Mouse (Mus musculus) megakaryocyte, embryonic 14.5 days (primary cell): Measurements from ENCODE around the gene Nrg3. TPM values are rescaled to one million over a fixed set of nuclear protein-coding genes. Genes with fewer than 3 reads are reported as not detected.

Source experiments
- H3K27me3 ChIP-seq: replicated peaks from 2 replicates; pipeline ENCODE3; 2012; ENCODE audit warnings: inconsistent platforms
- H3K36me3 ChIP-seq: replicated peaks from 2 replicates; pipeline ENCODE3; 2012; ENCODE audit warnings: low read length, inconsistent platforms, mixed read lengths
- H3K4me1 ChIP-seq: 2 replicates; pipeline ENCODE4 v1.6.1; 2012; ENCODE audit warnings: inconsistent platforms
- H3K4me3 ChIP-seq: replicated peaks from 2 replicates; pipeline ENCODE3; 2012; ENCODE audit warnings: moderate library complexity, mild to moderate bottlenecking, inconsistent platforms
- H3K9me3 ChIP-seq: 2 replicates; pipeline ENCODE4 v1.6.1; 2012; ENCODE audit warnings: inconsistent platforms
- FLI1 ChIP-seq: IDR thresholded peaks from 2 replicates; pipeline ENCODE4 v1.6.1; 2012; ENCODE audit warnings: low read length, inconsistent platforms, mixed read lengths
- GATA1 ChIP-seq: IDR thresholded peaks from 3 replicates; pipeline ENCODE4 v1.6.1; 2012; ENCODE audit warnings: mixed read lengths, low read length, inconsistent platforms, borderline replicate concordance
- polyA plus RNA-seq: library from polyadenylated mRNA; stranded (reverse); fragments of >175 nt; gene quantifications from 2 replicates; pipeline ENCODE4 v1.2.3, GENCODE M21; 2012; ENCODE audit warnings: low replicate concordance; ENCODE audit not compliant: insufficient read depth

Gene Nrg3
- polyA plus RNA-seq, 1 experiment: not detected

DNA sequence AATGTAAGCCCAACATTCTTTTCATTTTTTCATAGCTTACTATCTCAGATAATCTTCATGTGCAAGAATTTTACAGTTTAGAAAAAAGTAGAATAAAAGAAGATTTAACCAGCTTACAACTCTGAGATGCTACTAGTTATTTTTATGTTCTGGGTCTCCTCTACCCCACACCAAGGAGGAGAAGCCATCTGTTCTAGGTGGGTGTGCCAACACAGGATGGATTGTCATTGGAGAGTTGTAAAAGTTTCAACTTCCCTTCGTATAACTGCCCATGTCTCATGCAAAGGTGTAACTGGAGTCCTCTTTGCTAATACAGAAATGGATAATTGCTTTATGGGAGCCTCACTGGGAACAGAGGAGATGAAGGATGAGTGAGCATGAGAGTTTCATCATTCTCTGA lies 393.4 kb downstream of the Nrg3 start:
- H3K4me1 ChIP-seq: no peaks in the 10 kb centered on the region
- H3K9me3 ChIP-seq: no peaks in the 10 kb centered on the region
- no peaks in the 10 kb centered on the region for H3K36me3 ChIP-seq
- no peaks in the 10 kb centered on the region for H3K27me3 ChIP-seq
- no peak overlapping the region for H3K4me3 ChIP-seq
- TF ChIP-seq GATA1 (no peak), FLI1 (no peak)

DNA sequence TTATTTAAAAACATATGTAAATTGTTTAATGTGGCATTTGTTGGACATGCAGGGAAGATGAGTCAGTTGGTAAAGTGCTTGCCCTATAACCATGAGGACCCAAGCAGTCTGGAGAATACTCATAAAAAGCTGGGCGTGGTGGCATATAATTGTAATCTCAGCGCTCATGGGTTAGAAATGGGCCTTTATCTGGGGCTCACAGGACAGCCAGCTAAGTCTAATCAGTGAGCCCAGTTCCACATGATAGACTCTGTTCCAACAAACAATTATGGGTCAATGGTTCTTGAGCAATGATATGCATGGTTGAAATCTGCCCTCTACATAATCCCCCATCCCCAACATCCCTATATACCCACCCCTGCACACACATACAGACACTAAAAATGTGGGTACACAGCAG lies 421.3 kb downstream of the Nrg3 start:
- H3K27me3 ChIP-seq: no peaks in the 10 kb centered on the region
- no peak overlapping the region for H3K4me3 ChIP-seq
- H3K9me3 ChIP-seq: no peaks in the 10 kb centered on the region
- no peaks in the 10 kb centered on the region for H3K4me1 ChIP-seq
- H3K36me3 ChIP-seq: no peaks in the 10 kb centered on the region
- TF ChIP-seq FLI1 (no peak), GATA1 (no peak)

DNA sequence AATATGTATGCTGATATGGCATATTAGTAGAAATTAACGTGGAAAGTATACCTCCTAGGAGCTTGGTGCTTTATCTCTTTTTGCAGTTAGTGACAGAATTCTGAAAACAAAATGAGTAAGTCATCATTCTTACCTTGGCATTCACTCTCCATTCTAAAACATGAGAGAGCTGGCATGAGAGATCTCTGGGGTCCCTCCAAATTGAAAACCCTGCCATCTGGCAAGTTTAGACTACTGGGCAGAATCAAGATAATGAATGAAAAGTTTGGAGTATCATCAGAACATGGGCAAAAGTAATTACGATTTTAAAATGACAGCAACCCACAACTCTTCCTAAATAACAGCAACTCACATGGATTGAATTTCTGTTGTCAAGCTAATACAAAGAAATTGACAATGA lies 423.9 kb downstream of the Nrg3 start:
- no peaks in the 10 kb centered on the region for H3K36me3 ChIP-seq
- no peak overlapping the region for H3K4me3 ChIP-seq
- no peaks in the 10 kb centered on the region for H3K27me3 ChIP-seq
- H3K4me1 ChIP-seq: no peaks in the 10 kb centered on the region
- TF ChIP-seq GATA1 (no peak), FLI1 (no peak)
- no peaks in the 10 kb centered on the region for H3K9me3 ChIP-seq

DNA sequence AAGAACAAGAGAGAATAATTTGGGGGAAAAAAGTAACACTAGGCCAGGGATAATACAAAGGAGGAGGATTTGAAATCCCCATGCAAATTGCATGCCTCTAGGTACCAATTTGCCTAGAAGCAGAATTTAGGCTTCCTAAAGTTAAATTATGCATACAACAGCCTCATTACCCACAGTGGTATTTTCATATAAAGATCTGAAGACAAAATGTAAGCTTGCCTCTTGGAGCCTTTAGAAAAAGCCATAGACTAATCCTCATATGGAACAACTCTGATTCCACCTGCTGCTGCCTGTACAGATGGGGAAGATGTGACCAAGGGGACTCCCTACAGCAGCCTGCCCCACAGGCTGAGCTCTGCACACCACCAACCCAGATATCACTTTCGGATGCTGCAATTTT lies 428.6 kb downstream of the Nrg3 start:
- no peaks in the 10 kb centered on the region for H3K27me3 ChIP-seq
- no peak overlapping the region for H3K4me3 ChIP-seq
- no peaks in the 10 kb centered on the region for H3K9me3 ChIP-seq
- no peak for TF ChIP-seq GATA1
- TF ChIP-seq FLI1: no peak
- H3K4me1 ChIP-seq: no peaks in the 10 kb centered on the region
- no peaks in the 10 kb centered on the region for H3K36me3 ChIP-seq

DNA sequence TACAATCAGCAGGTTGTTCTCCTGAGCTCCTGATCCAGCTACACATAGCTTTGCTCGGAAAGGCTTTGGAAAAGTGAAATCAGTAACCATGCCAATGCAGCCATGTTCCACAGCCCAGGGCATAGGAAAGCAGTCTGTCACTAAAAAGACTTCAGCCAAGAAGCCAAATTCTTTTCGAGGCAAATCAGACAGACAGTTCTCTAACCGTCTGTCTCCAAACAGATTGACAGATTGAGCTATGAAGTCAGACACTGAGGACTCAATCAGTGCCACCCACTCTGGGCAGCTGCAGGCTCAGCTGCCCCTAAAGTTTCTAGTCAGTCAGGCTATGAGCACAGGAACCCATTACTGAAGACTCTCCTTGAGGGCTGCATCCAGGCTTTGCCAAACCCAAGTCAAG lies 429.1 kb downstream of the Nrg3 start:
- H3K9me3 ChIP-seq: no peaks in the 10 kb centered on the region
- no peaks in the 10 kb centered on the region for H3K27me3 ChIP-seq
- H3K4me1 ChIP-seq: no peaks in the 10 kb centered on the region
- H3K36me3 ChIP-seq: no peaks in the 10 kb centered on the region
- TF ChIP-seq FLI1: no peak
- no peak for TF ChIP-seq GATA1
- H3K4me3 ChIP-seq: no peak overlapping the region

DNA sequence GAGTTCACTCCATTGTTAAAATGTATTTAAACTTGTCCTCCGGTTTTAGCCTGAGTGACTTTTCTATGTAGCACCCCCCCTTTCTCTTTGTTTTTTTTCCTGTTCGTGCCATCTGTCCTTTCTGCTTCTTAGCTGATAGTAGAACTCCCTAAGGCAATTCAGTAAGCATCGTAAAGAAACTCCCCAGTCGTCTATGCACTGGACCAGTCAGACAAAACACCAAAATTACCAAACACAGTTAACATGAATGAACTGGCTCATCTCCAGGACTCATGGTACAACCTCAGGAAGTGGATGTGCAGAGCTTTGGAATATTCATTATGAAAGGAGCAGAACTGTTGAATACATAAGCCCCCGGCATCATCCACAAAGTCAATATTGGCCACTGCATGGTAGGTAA lies 429.5 kb downstream of the Nrg3 start:
- no peaks in the 10 kb centered on the region for H3K4me1 ChIP-seq
- H3K36me3 ChIP-seq: no peaks in the 10 kb centered on the region
- H3K4me3 ChIP-seq: no peak overlapping the region
- H3K27me3 ChIP-seq: no peaks in the 10 kb centered on the region
- H3K9me3 ChIP-seq: no peaks in the 10 kb centered on the region
- TF ChIP-seq GATA1 (no peak), FLI1 (no peak)

DNA sequence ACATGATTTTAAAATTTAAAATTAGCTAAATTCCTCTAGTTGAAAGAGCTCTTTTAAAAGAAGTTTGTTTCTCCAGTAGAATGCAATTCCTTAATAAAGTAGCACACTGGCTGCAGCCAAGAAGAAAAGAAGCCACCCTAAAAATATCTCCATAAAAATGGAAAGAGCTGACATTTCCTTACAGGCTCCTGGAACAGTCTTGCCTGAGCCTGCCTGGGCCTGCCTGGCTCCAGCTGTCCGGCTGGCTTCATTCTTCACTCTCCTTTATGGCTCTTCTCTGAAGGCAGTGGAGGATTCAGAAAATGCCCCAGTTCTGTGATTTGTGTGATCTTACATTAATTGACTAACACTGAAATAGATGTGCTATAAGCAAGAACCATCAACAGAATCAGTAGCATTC lies 433.8 kb downstream of the Nrg3 start:
- Histone ChIP-seq H3K9me3 (no peaks in the 10 kb centered on the region), H3K4me3 (no peak overlapping the region), H3K27me3 (no peaks in the 10 kb centered on the region), H3K36me3 (no peaks in the 10 kb centered on the region), H3K4me1 (no peaks in the 10 kb centered on the region)
- TF ChIP-seq GATA1 (no peak), FLI1 (no peak)

DNA sequence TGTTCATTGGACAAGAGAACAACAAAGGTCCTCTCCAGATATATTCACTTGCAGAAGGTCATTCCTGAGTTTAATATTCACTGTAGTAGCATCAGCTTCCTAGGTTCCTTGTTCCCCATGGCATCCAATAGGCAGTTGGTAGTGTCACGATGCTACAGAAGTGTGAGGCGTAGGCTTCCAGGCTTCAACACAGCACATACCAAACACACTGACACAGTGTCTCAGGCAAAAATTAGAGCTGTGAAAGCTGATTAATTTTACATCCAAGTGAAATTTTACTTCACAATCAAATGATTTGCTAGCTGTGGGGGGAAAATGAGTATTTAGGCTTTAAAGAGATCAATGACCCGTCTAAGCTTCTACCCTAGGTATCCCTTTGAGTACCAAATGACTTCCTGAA lies 438.4 kb downstream of the Nrg3 start:
- Histone ChIP-seq H3K4me1 (no peaks in the 10 kb centered on the region), H3K36me3 (no peaks in the 10 kb centered on the region), H3K4me3 (no peak overlapping the region), H3K27me3 (no peaks in the 10 kb centered on the region), H3K9me3 (no peaks in the 10 kb centered on the region)
- TF ChIP-seq GATA1 (no peak), FLI1 (no peak)

DNA sequence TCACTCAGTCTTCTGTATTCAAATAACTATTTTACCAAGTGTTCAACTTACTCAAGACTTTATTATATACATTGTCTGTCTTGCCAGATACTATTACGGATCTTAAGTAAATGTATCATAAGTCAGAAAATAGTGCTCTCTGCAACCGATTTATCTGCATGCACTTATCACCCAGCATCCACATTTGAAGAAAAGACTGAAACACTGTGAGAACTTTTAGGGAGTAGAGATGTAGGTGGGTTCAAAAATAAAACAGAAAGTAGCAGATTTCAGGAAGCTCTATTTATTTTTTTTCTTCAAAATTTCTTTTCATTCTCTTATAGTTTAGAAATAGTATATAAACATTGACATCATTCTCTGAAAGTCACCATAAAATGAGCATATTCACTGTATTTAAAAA lies 449.8 kb downstream of the Nrg3 start:
- Histone ChIP-seq H3K36me3 (no peaks in the 10 kb centered on the region), H3K4me1 (no peaks in the 10 kb centered on the region), H3K9me3 (no peaks in the 10 kb centered on the region), H3K4me3 (no peak overlapping the region), H3K27me3 (no peaks in the 10 kb centered on the region)
- no peak for TF ChIP-seq GATA1
- no peak for TF ChIP-seq FLI1

DNA sequence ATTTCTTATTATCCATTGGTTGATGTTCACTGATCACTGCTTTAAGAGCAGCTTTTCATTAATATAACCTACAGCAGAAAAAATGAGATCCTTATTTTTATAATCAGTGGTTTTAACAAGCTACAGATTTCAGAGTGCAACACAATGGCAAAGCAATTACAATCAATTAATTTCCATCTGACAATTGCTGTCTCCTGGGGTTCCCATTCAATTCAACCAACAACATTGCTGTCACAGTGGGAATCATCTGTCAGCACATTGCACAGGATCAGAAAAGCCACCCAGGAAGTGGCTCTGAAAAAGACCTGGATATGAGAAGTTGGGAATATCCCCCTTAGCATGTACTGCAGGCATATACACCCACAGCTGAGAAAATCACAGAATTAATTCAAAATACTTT lies 458.8 kb downstream of the Nrg3 start:
- no peaks in the 10 kb centered on the region for H3K4me1 ChIP-seq
- no peaks in the 10 kb centered on the region for H3K9me3 ChIP-seq
- H3K27me3 ChIP-seq: no peaks in the 10 kb centered on the region
- TF ChIP-seq GATA1 (no peak), FLI1 (no peak)
- H3K36me3 ChIP-seq: no peaks in the 10 kb centered on the region
- H3K4me3 ChIP-seq: no peak overlapping the region

DNA sequence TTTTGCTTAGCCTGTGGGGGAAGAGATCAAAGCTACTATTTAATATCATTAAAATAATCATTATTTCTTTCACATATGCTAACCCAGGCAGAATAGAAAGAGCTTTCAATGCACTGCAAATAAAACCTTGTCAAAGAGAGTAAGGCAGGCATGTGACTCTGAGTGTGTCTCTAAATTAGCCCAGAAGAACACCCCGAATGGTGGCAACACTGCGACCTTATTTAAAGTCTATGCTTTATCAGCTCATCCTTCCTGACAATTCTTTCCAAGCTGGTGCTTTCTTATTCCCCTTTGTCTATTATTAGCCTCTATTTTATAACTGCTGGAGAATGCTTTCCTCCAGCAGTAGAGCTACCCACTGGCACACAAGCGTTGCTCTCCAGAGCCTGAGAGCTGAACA lies 475.0 kb downstream of the Nrg3 start:
- Histone ChIP-seq H3K27me3 (no peaks in the 10 kb centered on the region), H3K9me3 (no peaks in the 10 kb centered on the region), H3K4me3 (no peak overlapping the region), H3K36me3 (no peaks in the 10 kb centered on the region), H3K4me1 (no peaks in the 10 kb centered on the region)
- TF ChIP-seq FLI1: no peak
- no peak for TF ChIP-seq GATA1

DNA sequence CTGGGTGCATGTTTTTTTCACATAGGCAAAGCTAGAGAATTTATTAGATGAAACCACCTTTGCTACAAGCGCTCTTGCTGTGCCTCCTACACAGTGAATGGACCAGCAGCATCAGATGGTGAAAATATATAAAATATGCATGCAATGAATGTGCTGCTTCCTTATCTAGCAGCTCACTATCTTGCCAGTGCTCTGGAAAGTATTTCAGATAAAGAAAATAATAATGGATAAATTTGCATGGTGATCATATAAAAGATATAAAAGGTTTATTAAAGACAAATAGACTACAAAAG lies 480.4 kb downstream of the Nrg3 start:
- H3K9me3 ChIP-seq: no peaks in the 10 kb centered on the region
- H3K27me3 ChIP-seq: no peaks in the 10 kb centered on the region
- no peak for TF ChIP-seq GATA1
- TF ChIP-seq FLI1: no peak
- H3K4me3 ChIP-seq: no peak overlapping the region
- no peaks in the 10 kb centered on the region for H3K36me3 ChIP-seq
- no peaks in the 10 kb centered on the region for H3K4me1 ChIP-seq
